ENCODE assay signal across 9 mouse cellular contexts in the genomic region with DNA sequence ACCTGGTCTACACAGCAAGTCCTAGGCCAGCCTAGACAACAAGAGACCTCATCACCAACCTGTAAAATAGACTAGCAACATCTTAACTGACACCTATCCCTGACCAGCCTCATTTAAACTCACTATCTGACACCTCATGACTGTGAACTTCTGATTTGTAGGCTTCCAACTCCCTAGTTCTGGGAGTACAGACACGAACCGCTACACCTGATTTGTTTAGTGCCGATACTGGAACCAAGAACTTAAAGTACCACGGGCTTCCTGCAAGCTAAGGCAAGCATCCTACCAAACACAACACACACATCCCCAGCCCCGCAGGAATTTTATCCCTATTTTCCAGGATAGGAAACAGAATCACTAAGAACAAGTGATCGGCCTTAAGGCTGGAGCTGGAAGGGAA. TPM values are rescaled to one million over a fixed set of nuclear protein-coding genes. Genes with fewer than 3 reads are reported as not detected.
DNase-seq lines count a peak whose midpoint lies in the region; ATAC-seq and TF ChIP-seq lines count a peak whose summit lies in the region.
"Had no signal": no experiment of that assay in that cellular context is flagged by ENCODE, and none has a peak within 500 bp of the region (broad histone marks: within the 10 kb centered on the region; RNA-seq: fewer than 3 reads in every experiment).

No protein-coding gene starts in this region.

- peak overlapping the region; percentile 92 for H3K4me2 ChIP-seq in lung, postnatal 0 days (replicated peaks; ENCODE audit: low read depth, low read length)
- peak overlapping the region; percentile 96 for H3K4me2 ChIP-seq in intestine, embryonic 15.5 days (replicated peaks)
- peak overlapping the region; percentile 82 for H3K4me2 ChIP-seq in neural tube, embryonic 12.5 days (replicated peaks)

- H3K27me3 ChIP-seq in lung, postnatal 0 days (replicated peaks; ENCODE audit: insufficient read depth, low read length): no peaks in the 10 kb centered on the region
- H3K27me3 ChIP-seq in intestine, embryonic 15.5 days (replicated peaks): no peaks in the 10 kb centered on the region
- H3K27me3 ChIP-seq in neural tube, embryonic 12.5 days (replicated peaks): peaks cover 43% of the 10 kb centered on the region

- peak overlapping the region; percentile 82; the same call in 1 of the 2 replicates for H3K9ac ChIP-seq in lung, postnatal 0 days (replicated peaks; ENCODE audit: low read depth)
- H3K9ac ChIP-seq in intestine, embryonic 15.5 days: no peak overlapping the region
- no peak overlapping the region for H3K9ac ChIP-seq in neural tube, embryonic 12.5 days

- 66% methylated on average over 6 of the region's 6 CpGs for WGBS in lung, postnatal 0 days
- 73% methylated on average over 6 of the region's 6 CpGs for WGBS in intestine, embryonic 15.5 days
- WGBS in neural tube, embryonic 12.5 days: 79% methylated on average over 6 of the region's 6 CpGs

- DNase-seq in gastrocnemius, adult 2 months: no peak
- no peak for DNase-seq in gastrocnemius, postnatal 14 days
- DNase-seq in lung, postnatal 0 days (ENCODE audit: low spot score): no peak
- DNase-seq in lung, postnatal 36 days: no peak
- DNase-seq in right cerebral cortex, adult 18-20 months: no peak
- no peak for DNase-seq in urinary bladder, postnatal 14 days (ENCODE audit: low spot score)
- DNase-seq: thymus, postnatal 25 days had no signal

- no peaks in the 10 kb centered on the region for H3K9me3 ChIP-seq in lung, postnatal 0 days (ENCODE audit: low read length)
- no peaks in the 10 kb centered on the region for H3K9me3 ChIP-seq in intestine, embryonic 15.5 days
- no peaks in the 10 kb centered on the region for H3K9me3 ChIP-seq in neural tube, embryonic 12.5 days

- intact Hi-C loops in gastrocnemius, adult 2 months (cut with DNase I): no loop called here
- intact Hi-C loops in gastrocnemius, postnatal 14 days (cut with DNase I; ENCODE audit: low total_unique reads): no loop called here

- TF ChIP-seq EP300 in lung, postnatal 0 days (IDR thresholded peaks at IDR 0.05): no peak

- TF ChIP-seq CTCF in gastrocnemius, adult 2 months (IDR thresholded peaks at IDR 0.05): no peak
- no peak for TF ChIP-seq CTCF in lung, postnatal 0 days (IDR thresholded peaks at IDR 0.05)

- no peaks in the 10 kb centered on the region for H3K36me3 ChIP-seq in lung, postnatal 0 days (ENCODE audit: insufficient read depth, low read length)
- no peaks in the 10 kb centered on the region for H3K36me3 ChIP-seq in intestine, embryonic 15.5 days
- H3K36me3 ChIP-seq in neural tube, embryonic 12.5 days: no peaks in the 10 kb centered on the region

- H3K27ac ChIP-seq in gastrocnemius, adult 2 months: peak overlapping the region; percentile 98
- H3K27ac ChIP-seq in lung, postnatal 0 days (ENCODE audit: low read length): peak overlapping the region; percentile 66; the same call in 1 of the 2 replicates
- no peak overlapping the region for H3K27ac ChIP-seq in intestine, embryonic 15.5 days
- no peak overlapping the region for H3K27ac ChIP-seq in neural tube, embryonic 12.5 days

- H3K4me3 ChIP-seq in gastrocnemius, adult 2 months: peak overlapping the region; percentile 99
- H3K4me3 ChIP-seq in lung, postnatal 0 days (ENCODE audit: low read depth, low read length): peak overlapping the region; percentile 60
- H3K4me3 ChIP-seq in intestine, embryonic 15.5 days (replicated peaks): peak overlapping the region; percentile 69; the same call in 1 of the 2 replicates
- H3K4me3 ChIP-seq in neural tube, embryonic 12.5 days: no peak overlapping the region

- peaks cover 41% of the 10 kb centered on the region; the same call in 1 of the 2 replicates for H3K4me1 ChIP-seq in lung, postnatal 0 days (ENCODE audit: insufficient read depth, low read depth, low read length)
- peaks cover 28% of the 10 kb centered on the region for H3K4me1 ChIP-seq in intestine, embryonic 15.5 days (replicated peaks)
- H3K4me1 ChIP-seq in neural tube, embryonic 12.5 days: peaks cover 15% of the 10 kb centered on the region

- no peak for ATAC-seq in lung, postnatal 0 days
- ATAC-seq in intestine, embryonic 15.5 days: no peak
- ATAC-seq in neural tube, embryonic 12.5 days (ENCODE audit: low FRiP score, low read depth): no peak

RNA-seq across cellular contexts. Expression of a gene that starts 1.5 kb away (rescaled TPM):
- 1 to 10 TPM; 5.7 to 6.6 TPM for total RNA-seq in gastrocnemius, adult 2 months (2021)
- 10 to 100 TPM in 1 of 2 experiments, 1 to 10 TPM in 1; 9.2 to 10.2 TPM for total RNA-seq in gastrocnemius, postnatal 14 days (2021)
- polyA plus RNA-seq in lung, postnatal 0 days (2015; fragmentation: Nextera tagmentation; extraction: Ambion mirVana): 23.5 and 24.4 TPM in 2 replicates
- polyA plus RNA-seq in intestine, embryonic 15.5 days (2015; fragmentation: Nextera tagmentation; extraction: Ambion mirVana): 15.9 and 18.6 TPM in 2 replicates
- 5.3 and 7.0 TPM in 2 replicates for polyA plus RNA-seq in neural tube, embryonic 12.5 days (2016; fragmentation: Nextera tagmentation; extraction: Ambion mirVana)

Comparison
In these comparisons a context has a peak if more than half of its experiments do, and no peak if none do; other contexts are left out.
1. H3K27ac ChIP-seq: peak in gastrocnemius, adult 2 months (single experiment) and lung, postnatal 0 days (single experiment); none in intestine, embryonic 15.5 days (single experiment) and neural tube, embryonic 12.5 days (single experiment).
2. Peak in every context shown above with its lines, with median percentiles within 50 percentile points of each other: H3K4me2 ChIP-seq.